Mouse (Mus musculus) hindbrain, embryonic 11.5 days (tissue): Measurements from ENCODE around the gene Wdr20. TPM values are rescaled to one million over a fixed set of nuclear protein-coding genes. Genes with fewer than 3 reads are reported as not detected.

Source experiments
- ATAC-seq: fragments of 200-750 bp; cut with Nextera tagmentation; 2 replicates; pipeline ENCODE4 v1.8.0; 2017; ENCODE audit warnings: mild to moderate bottlenecking, moderate TSS enrichment, moderate library complexity; ENCODE audit not compliant: low FRiP score
- DNase-seq: peaks from one replicate; pipeline ENCODE4 v3.0.0-alpha.2; 2015; ENCODE audit warnings: low spot score
- H3K27ac ChIP-seq: fragments of 300-500 bp; sonication (generic); 2 replicates; pipeline ENCODE4 v1.5.1; 2014; ENCODE audit warnings: mild to moderate bottlenecking, low read depth, low read length
- H3K27me3 ChIP-seq: fragments of 300-500 bp; sonication (generic); 2 replicates; pipeline ENCODE4 v1.6.1; 2014; ENCODE audit warnings: mild to moderate bottlenecking, low read length, moderate library complexity, mixed read lengths; ENCODE audit not compliant: control insufficient read depth, insufficient read depth
- H3K36me3 ChIP-seq: fragments of 300-500 bp; sonication (generic); 2 replicates; pipeline ENCODE4 v1.6.1; 2014; ENCODE audit warnings: mild to moderate bottlenecking, low read length, moderate library complexity, mixed read lengths; ENCODE audit not compliant: control insufficient read depth, insufficient read depth
- H3K4me1 ChIP-seq: fragments of 300-500 bp; sonication (generic); replicated peaks from 2 replicates; pipeline ENCODE4 v1.6.1; 2014; ENCODE audit warnings: low read length, mixed read lengths; ENCODE audit not compliant: control insufficient read depth, insufficient read depth
- H3K4me2 ChIP-seq: fragments of 300-500 bp; sonication (generic); replicated peaks from 2 replicates; pipeline ENCODE4 v1.6.1; 2014; ENCODE audit warnings: mild to moderate bottlenecking, low read depth, low read length
- H3K4me3 ChIP-seq: fragments of 300-500 bp; sonication (generic); 2 replicates; pipeline ENCODE4 v1.5.1; 2014; ENCODE audit warnings: low read depth, low read length
- H3K9ac ChIP-seq: fragments of 300-500 bp; sonication (generic); 2 replicates; pipeline ENCODE4 v1.6.1; 2014; ENCODE audit warnings: low read depth, low read length
- H3K9me3 ChIP-seq: fragments of 300-500 bp; sonication (generic); 2 replicates; pipeline ENCODE4 v1.6.1; 2016; ENCODE audit warnings: low read length; ENCODE audit not compliant: control insufficient read depth
- WGBS: fragments of 180-500 bp; shearing (Covaris S2); extraction: QIAGEN DNeasy Blood & Tissue Kit; methylation state at CpG from one replicate; pipeline ENCODE4 v1.1.7; 2014; 5-methylcytosine and 5-hydroxymethylcytosine counted together
- polyA plus RNA-seq: library from polyadenylated mRNA; unstranded; fragments of >200 nt; fragmentation: Nextera tagmentation; extraction: Ambion mirVana; gene quantifications from 2 replicates; pipeline ENCODE4 v1.2.1, GENCODE M21; 2014

The Wdr20 gene
- polyA plus RNA-seq, 1 experiment from 2014 or later: 22.8 TPM

- WGBS: 92% methylated on average over 9 of the region's 9 CpGs
- ATAC-seq: no peak
- H3K9me3 ChIP-seq: no peaks in the 10 kb centered on the region
Measured at GRCm38 (mm10) chr12:110813132-110813531, 75.4 kb downstream of the Wdr20 start.

GRCm38 (mm10) chr12:110813624-110814023 lies 75.9 kb downstream of the Wdr20 start:
- WGBS: 95% methylated on average over 6 of the region's 6 CpGs
- ATAC-seq: no peak
- H3K4me3 ChIP-seq: no peak overlapping the region

More at GRCm38 (mm10) chr12:110813132-110813531, 75.4 kb downstream of the Wdr20 start:
- Histone ChIP-seq H3K27me3 (no peaks in the 10 kb centered on the region), H3K27ac (no peak overlapping the region), H3K4me3 (no peak overlapping the region), H3K36me3 (no peaks in the 10 kb centered on the region), H3K9ac (no peak overlapping the region), H3K4me1 (no peaks in the 10 kb centered on the region), H3K4me2 (no peak overlapping the region)
- no peak for DNase-seq

GRCm38 (mm10) chr12:110814924-110815323 lies 77.2 kb downstream of the Wdr20 start:
- no peak for DNase-seq

More at GRCm38 (mm10) chr12:110813624-110814023, 75.9 kb downstream of the Wdr20 start:
- Histone ChIP-seq H3K9ac (no peak overlapping the region), H3K27me3 (no peaks in the 10 kb centered on the region), H3K4me2 (no peak overlapping the region), H3K36me3 (no peaks in the 10 kb centered on the region), H3K9me3 (no peaks in the 10 kb centered on the region), H3K4me1 (no peaks in the 10 kb centered on the region), H3K27ac (no peak overlapping the region)
- DNase-seq: no peak

GRCm38 (mm10) chr12:110816833-110817232 lies 79.1 kb downstream of the Wdr20 start:
- H3K27ac ChIP-seq: no peak overlapping the region
- no peaks in the 10 kb centered on the region for H3K36me3 ChIP-seq
- ATAC-seq (no peak), DNase-seq (no peak)
- H3K9me3 ChIP-seq: no peaks in the 10 kb centered on the region
- H3K27me3 ChIP-seq: no peaks in the 10 kb centered on the region
- no peak overlapping the region for H3K4me2 ChIP-seq
- no peak overlapping the region for H3K4me3 ChIP-seq
- 97% methylated on average over 2 of the region's 2 CpGs for WGBS
- no peaks in the 10 kb centered on the region for H3K4me1 ChIP-seq
- H3K9ac ChIP-seq: no peak overlapping the region

More at GRCm38 (mm10) chr12:110814924-110815323, 77.2 kb downstream of the Wdr20 start:
- no peak overlapping the region for H3K4me3 ChIP-seq
- no peaks in the 10 kb centered on the region for H3K9me3 ChIP-seq
- H3K27me3 ChIP-seq: no peaks in the 10 kb centered on the region
- no peak overlapping the region for H3K4me2 ChIP-seq
- H3K4me1 ChIP-seq: no peaks in the 10 kb centered on the region
- H3K9ac ChIP-seq: no peak overlapping the region
- 75% methylated on average over 17 of the region's 17 CpGs for WGBS
- no peak for ATAC-seq
- no peak overlapping the region for H3K27ac ChIP-seq
- H3K36me3 ChIP-seq: no peaks in the 10 kb centered on the region

- Histone ChIP-seq H3K4me2 (no peak overlapping the region), H3K27me3 (no peaks in the 10 kb centered on the region), H3K9ac (no peak overlapping the region), H3K36me3 (no peaks in the 10 kb centered on the region), H3K4me1 (no peaks in the 10 kb centered on the region), H3K27ac (no peak overlapping the region), H3K9me3 (no peaks in the 10 kb centered on the region), H3K4me3 (no peak overlapping the region)
- 81% methylated on average over 8 of the region's 8 CpGs for WGBS
- no peak for DNase-seq
- ATAC-seq: no peak
Measured at GRCm38 (mm10) chr12:110819367-110819766, 81.6 kb downstream of the Wdr20 start.

- ATAC-seq (no peak), DNase-seq (no peak)
- H3K27ac ChIP-seq: no peak overlapping the region
Measured at GRCm38 (mm10) chr12:110821787-110822186, 84.0 kb downstream of the Wdr20 start.

GRCm38 (mm10) chr12:110822366-110822765 lies 84.6 kb downstream of the Wdr20 start:
- 91% methylated on average over 7 of the region's 7 CpGs for WGBS
- Histone ChIP-seq H3K27ac (no peak overlapping the region), H3K4me1 (no peaks in the 10 kb centered on the region), H3K4me3 (no peak overlapping the region), H3K9me3 (no peaks in the 10 kb centered on the region), H3K4me2 (no peak overlapping the region), H3K27me3 (no peaks in the 10 kb centered on the region), H3K9ac (no peak overlapping the region), H3K36me3 (no peaks in the 10 kb centered on the region)
- ATAC-seq (no peak), DNase-seq (no peak)

More at GRCm38 (mm10) chr12:110821787-110822186, 84.0 kb downstream of the Wdr20 start:
- H3K27me3 ChIP-seq: no peaks in the 10 kb centered on the region
- no peak overlapping the region for H3K9ac ChIP-seq
- no peak overlapping the region for H3K4me2 ChIP-seq
- H3K4me3 ChIP-seq: no peak overlapping the region
- no peaks in the 10 kb centered on the region for H3K36me3 ChIP-seq
- H3K4me1 ChIP-seq: no peaks in the 10 kb centered on the region
- 85% methylated on average over 2 of the region's 2 CpGs for WGBS
- no peaks in the 10 kb centered on the region for H3K9me3 ChIP-seq

GRCm38 (mm10) chr12:110828908-110829307 lies 91.2 kb downstream of the Wdr20 start:
- no peak overlapping the region for H3K9ac ChIP-seq
- ATAC-seq: no peak
- no peak overlapping the region for H3K27ac ChIP-seq
- H3K4me3 ChIP-seq: no peak overlapping the region
- no peak for DNase-seq
- H3K27me3 ChIP-seq: no peaks in the 10 kb centered on the region
- no peak overlapping the region for H3K4me2 ChIP-seq
- 93% methylated on average over 4 of the region's 4 CpGs for WGBS
- H3K9me3 ChIP-seq: no peaks in the 10 kb centered on the region
- no peaks in the 10 kb centered on the region for H3K36me3 ChIP-seq
- H3K4me1 ChIP-seq: no peaks in the 10 kb centered on the region

GRCm38 (mm10) chr12:110830293-110831024 lies 92.7 kb downstream of the Wdr20 start:
- H3K36me3 ChIP-seq: no peaks in the 10 kb centered on the region
- H3K9ac ChIP-seq: no peak overlapping the region
- no peak for ATAC-seq
- no peaks in the 10 kb centered on the region for H3K27me3 ChIP-seq
- no peak overlapping the region for H3K4me2 ChIP-seq
- no peak overlapping the region for H3K4me3 ChIP-seq
- WGBS: 88% methylated on average over 8 of the region's 11 CpGs
- no peak overlapping the region for H3K27ac ChIP-seq
- no peaks in the 10 kb centered on the region for H3K9me3 ChIP-seq
- H3K4me1 ChIP-seq: no peaks in the 10 kb centered on the region
- no peak for DNase-seq
